Mouse (Mus musculus) heart, adult 2 months (tissue): Measurements from ENCODE around the gene Spata31. TPM values are rescaled to one million over a fixed set of nuclear protein-coding genes. Genes with fewer than 3 reads are reported as not detected.

ENCODE experiments used
- DNase-seq, 2 experiments: peaks; one replicate each; pipeline ENCODE4 v3.0.0; 2021
- H3K27ac ChIP-seq: fragments of 200-600 bp; 2 replicates; pipeline ENCODE4 v1.8.1; 2022
- H3K27me3 ChIP-seq: fragments of 200-500 bp; 2 replicates; pipeline ENCODE4 v1.6.1; 2012; ENCODE audit warnings: mild to moderate bottlenecking, low read length, inconsistent platforms, mixed read lengths; ENCODE audit not compliant: control insufficient read depth, insufficient read depth
- H3K36me3 ChIP-seq: fragments of 200-500 bp; 2 replicates; pipeline ENCODE4 v1.6.1; 2012; ENCODE audit warnings: low read length, inconsistent platforms; ENCODE audit not compliant: control insufficient read depth, insufficient read depth
- H3K4me1 ChIP-seq: fragments of 200-500 bp; 2 replicates; pipeline ENCODE4 v1.6.1; 2011; ENCODE audit warnings: low read length; ENCODE audit not compliant: control insufficient read depth, insufficient read depth
- H3K4me3 ChIP-seq: fragments of 200-600 bp; 2 replicates; pipeline ENCODE4 v1.8.1; 2022
- H3K79me2 ChIP-seq: fragments of 200-500 bp; replicated peaks from 2 replicates; pipeline ENCODE4 v1.6.1; 2012; ENCODE audit warnings: mild to moderate bottlenecking, inconsistent platforms, low read length, moderate library complexity, mixed read lengths; ENCODE audit not compliant: control insufficient read depth, insufficient read depth
- H3K9ac ChIP-seq: fragments of 200-500 bp; 2 replicates; pipeline ENCODE4 v1.6.1; 2012; ENCODE audit warnings: low read depth, mild to moderate bottlenecking, control low read depth, inconsistent platforms, low read length, mixed read lengths
- CTCF ChIP-seq: fragments of 200-600 bp; IDR thresholded peaks from 2 replicates; pipeline ENCODE4 v1.8.1; 2022; ENCODE audit warnings: antibody characterized with exemption, mild to moderate bottlenecking, moderate library complexity
- EP300 ChIP-seq: fragments of 200-500 bp; IDR thresholded peaks from 2 replicates; pipeline ENCODE4 v1.6.1; 2011; ENCODE audit warnings: low read depth, low read length, control low read depth; ENCODE audit not compliant: insufficient read depth
- POLR2A ChIP-seq: fragments of 200-500 bp; IDR thresholded peaks from 2 replicates; pipeline ENCODE4 v1.6.1; 2011; ENCODE audit warnings: mild to moderate bottlenecking, low read depth, low read length, control low read depth; ENCODE audit not compliant: insufficient read depth
- WGBS: fragments of 180-500 bp; shearing (Covaris S2); methylation state at CpG from one replicate; pipeline ENCODE4 v1.1.7; 2018; 5-methylcytosine and 5-hydroxymethylcytosine counted together
- intact Hi-C: fragments of 180-260 bp; cut with DNase I; formaldehyde crosslinking; loops from one replicate; pipeline ENCODE4 v1.15.1; 2025
- long read RNA-seq: library from polyadenylated mRNA; stranded (forward); transcript quantifications from one replicate; pipeline ENCODE4 v2.0.0, GENCODE M21; 2021
- polyA plus RNA-seq: library from polyadenylated mRNA; depleted of rRNA; stranded (reverse); fragments of >200 nt; gene quantifications from 2 replicates; pipeline ENCODE4 v1.2.3, GENCODE M21; 2012; rRNA removed
- total RNA-seq, 2 experiments: library from RNA; stranded (reverse); gene quantifications; 2 replicates each; pipeline ENCODE4 v1.2.3; 2021

The Spata31 gene
- not detected for total RNA-seq
- polyA plus RNA-seq, result not detected in 2 replicates
- long read RNA-seq, result 0 reads

- H3K4me3 ChIP-seq, result no peak within 1 kb of the TSS
- H3K36me3 ChIP-seq, result no peaks in the 10 kb centered on the region
- no peaks in the 10 kb centered on the region for H3K4me1 ChIP-seq
- no peaks in the 10 kb centered on the region for H3K79me2 ChIP-seq
- H3K27me3 ChIP-seq, result no peaks in the 10 kb centered on the region
- DNase-seq, result no peak
- H3K27ac ChIP-seq, result no peak within 1 kb of the TSS
- H3K9ac ChIP-seq, result no peak within 1 kb of the TSS
- TF ChIP-seq CTCF, result no peak
- TF ChIP-seq EP300, result no peak
- TF ChIP-seq POLR2A, result no peak
- intact Hi-C loops, result no loop called here
- 60% methylated on average over 1 of the region's 1 CpGs for WGBS
These were observed at the start of gene Spata31 for GRCm38 (mm10) chr13:64917191-64917590. Gene Spata31, plus strand, starts transcription at chr13:64917406.

- intact Hi-C loops, result no loop called here
- Histone ChIP-seq H3K4me1 (no peaks in the 10 kb centered on the region), H3K27me3 (no peaks in the 10 kb centered on the region), H3K36me3 (no peaks in the 10 kb centered on the region), H3K4me3 (no peak overlapping the region), H3K79me2 (no peaks in the 10 kb centered on the region), H3K27ac (no peak overlapping the region), H3K9ac (no peak overlapping the region)
- DNase-seq, result no peak
- 44% methylated on average over 1 of the region's 1 CpGs for WGBS
- TF ChIP-seq CTCF, result no peak
- no peak for TF ChIP-seq POLR2A
- no peak for TF ChIP-seq EP300
These were observed 14.1 kb upstream of the Spata31 start for GRCm38 (mm10) chr13:64903132-64903531.

- Histone ChIP-seq H3K79me2 (no peaks in the 10 kb centered on the region), H3K27ac (no peak within 1 kb of the TSS), H3K36me3 (no peaks in the 10 kb centered on the region), H3K4me3 (no peak within 1 kb of the TSS), H3K9ac (no peak within 1 kb of the TSS), H3K4me1 (no peaks in the 10 kb centered on the region), H3K27me3 (no peaks in the 10 kb centered on the region)
- no peak for DNase-seq
- intact Hi-C loops, result no loop called here
- no peak for TF ChIP-seq POLR2A
- no peak for TF ChIP-seq CTCF
- TF ChIP-seq EP300, result no peak
- 8% methylated on average over 16 of the region's 16 CpGs for WGBS
These were observed 13.5 kb upstream of the Spata31 start, which contains the start of gene Cntnap3 for GRCm38 (mm10) chr13:64903585-64904208. Gene Cntnap3, minus strand, starts transcription at chr13:64903955.

Other genes with a start within 250 kb of the Spata31 start
- gene Cntnap3, start 13.5 kb upstream of the Spata31 start, total RNA-seq, result not detected
- not detected in 2 replicates for gene Cntnap3, start 13.5 kb upstream of the Spata31 start, polyA plus RNA-seq
- gene Spata31d1c, start 115.7 kb downstream of the Spata31 start, total RNA-seq, result not detected
- gene Spata31d1c, start 115.7 kb downstream of the Spata31 start, polyA plus RNA-seq, result not detected in 2 replicates
- gene Prss47, start 135.4 kb downstream of the Spata31 start, total RNA-seq, result not detected
- gene Prss47, start 135.4 kb downstream of the Spata31 start, polyA plus RNA-seq, result not detected in 2 replicates
- 10 to 100 TPM; 15.3 to 15.4 TPM for gene Mfsd14b, start 195.6 kb downstream of the Spata31 start, total RNA-seq
- 7.9 and 13.0 TPM in 2 replicates for gene Mfsd14b, start 195.6 kb downstream of the Spata31 start, polyA plus RNA-seq
- gene Olfr465-ps1, start 220.7 kb downstream of the Spata31 start, total RNA-seq, result not detected
- not detected in 2 replicates for gene Olfr465-ps1, start 220.7 kb downstream of the Spata31 start, polyA plus RNA-seq
- not detected for gene Olfr466, start 232.8 kb downstream of the Spata31 start, total RNA-seq
- not detected in 2 replicates for gene Olfr466, start 232.8 kb downstream of the Spata31 start, polyA plus RNA-seq